Mouse (Mus musculus) gastrocnemius, postnatal 14 days (tissue): ENCODE measurements around the gene Usp3. TPM values are rescaled to one million over a fixed set of nuclear protein-coding genes. Genes with fewer than 3 reads are reported as not detected.

Source experiments
- DNase-seq: peaks from one replicate; pipeline ENCODE4 v3.0.0; 2021; ENCODE audit warnings: mixed read lengths
- intact Hi-C: fragments of 180-260 bp; cut with DNase I; formaldehyde crosslinking; loops from one replicate; pipeline ENCODE4 v1.15.1; 2025; ENCODE audit warnings: low total_unique reads
- total RNA-seq, 2 experiments: library from RNA; stranded (reverse); gene quantifications; 2 replicates each; pipeline ENCODE4 v1.2.3; 2021

Usp3 gene
- total RNA-seq, 2 experiments from 2014 or later = 18.4 to 18.9 TPM

DNA sequence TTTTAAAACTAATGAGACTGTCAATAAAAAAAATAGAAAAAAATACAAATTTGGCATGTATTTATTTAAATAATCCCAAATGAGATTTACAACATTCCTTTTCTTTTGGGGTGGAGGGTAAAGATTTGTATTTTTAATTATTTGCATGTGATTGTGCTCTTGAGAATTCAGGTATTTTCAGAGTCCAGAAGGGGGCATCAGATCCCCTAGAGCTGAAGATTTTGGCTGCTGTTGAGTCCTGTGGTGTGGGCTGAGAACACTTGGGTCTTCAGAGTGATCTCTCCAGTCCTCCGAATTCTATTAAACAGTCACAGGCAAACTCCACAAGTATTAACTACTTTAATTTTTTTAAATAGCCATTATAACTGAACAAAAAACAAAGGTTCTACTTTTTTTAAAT, 9.7 kb downstream of the Usp3 start:
- no peak for DNase-seq
- intact Hi-C loops = no loop called here

DNA sequence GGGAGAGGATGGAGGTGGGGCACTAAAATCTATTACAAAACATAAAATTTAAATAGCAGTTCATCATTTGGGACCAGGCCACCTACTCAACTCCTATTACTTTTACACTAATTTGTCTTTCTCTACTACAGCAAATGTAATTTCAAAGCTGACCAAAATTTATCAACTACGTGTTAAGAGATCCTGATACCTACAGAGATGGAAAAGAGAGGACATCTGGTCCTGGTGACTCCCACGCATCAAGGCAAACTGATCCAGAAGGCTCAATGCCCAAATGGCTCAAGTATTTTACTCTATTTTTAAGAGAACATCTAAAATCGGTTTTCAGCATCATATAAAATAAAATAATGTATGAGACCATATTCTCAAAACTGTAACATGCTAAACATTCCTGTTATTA, 11.2 kb downstream of the Usp3 start:
- DNase-seq = no peak
- intact Hi-C loops = no loop called here

DNA sequence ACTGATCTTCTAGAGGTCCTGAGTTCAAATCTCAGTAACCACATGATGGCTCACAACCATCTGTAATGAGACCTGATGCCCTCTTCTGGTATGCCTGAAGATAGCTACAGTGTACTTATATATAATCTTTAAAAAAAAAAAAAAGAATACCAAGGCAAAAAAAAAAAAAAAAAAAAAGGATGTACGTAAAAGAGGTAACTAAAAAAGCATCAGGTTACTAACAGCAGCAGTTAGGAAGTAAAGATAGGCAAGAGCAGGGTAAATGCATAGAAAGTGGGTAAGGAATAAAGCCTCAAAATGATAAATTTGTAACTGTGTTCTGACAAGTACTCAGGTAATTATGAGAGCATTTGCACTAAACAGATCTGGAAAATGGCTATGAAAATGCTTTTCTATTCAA, 12.2 kb downstream of the Usp3 start:
- intact Hi-C loops = no loop called here
- no peak for DNase-seq

DNA sequence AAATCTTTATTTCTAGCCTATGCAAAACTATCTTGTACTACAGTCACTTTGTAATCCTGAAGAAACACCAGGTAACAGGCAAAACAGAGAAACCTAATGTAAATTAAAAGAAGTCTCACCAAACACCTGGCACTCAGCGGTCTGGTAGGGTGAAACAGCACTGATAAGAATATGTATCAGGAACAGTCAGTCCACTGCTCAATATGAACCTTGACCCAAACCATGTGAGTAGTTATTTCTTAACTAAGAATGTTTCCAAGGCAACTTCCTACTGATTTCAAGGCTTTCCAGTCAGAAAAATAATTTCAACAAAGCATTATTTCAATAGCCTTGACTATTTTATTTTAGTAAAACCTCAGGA, 17.1 kb downstream of the Usp3 start:
- no peak for DNase-seq
- intact Hi-C loops = no loop called here

DNA sequence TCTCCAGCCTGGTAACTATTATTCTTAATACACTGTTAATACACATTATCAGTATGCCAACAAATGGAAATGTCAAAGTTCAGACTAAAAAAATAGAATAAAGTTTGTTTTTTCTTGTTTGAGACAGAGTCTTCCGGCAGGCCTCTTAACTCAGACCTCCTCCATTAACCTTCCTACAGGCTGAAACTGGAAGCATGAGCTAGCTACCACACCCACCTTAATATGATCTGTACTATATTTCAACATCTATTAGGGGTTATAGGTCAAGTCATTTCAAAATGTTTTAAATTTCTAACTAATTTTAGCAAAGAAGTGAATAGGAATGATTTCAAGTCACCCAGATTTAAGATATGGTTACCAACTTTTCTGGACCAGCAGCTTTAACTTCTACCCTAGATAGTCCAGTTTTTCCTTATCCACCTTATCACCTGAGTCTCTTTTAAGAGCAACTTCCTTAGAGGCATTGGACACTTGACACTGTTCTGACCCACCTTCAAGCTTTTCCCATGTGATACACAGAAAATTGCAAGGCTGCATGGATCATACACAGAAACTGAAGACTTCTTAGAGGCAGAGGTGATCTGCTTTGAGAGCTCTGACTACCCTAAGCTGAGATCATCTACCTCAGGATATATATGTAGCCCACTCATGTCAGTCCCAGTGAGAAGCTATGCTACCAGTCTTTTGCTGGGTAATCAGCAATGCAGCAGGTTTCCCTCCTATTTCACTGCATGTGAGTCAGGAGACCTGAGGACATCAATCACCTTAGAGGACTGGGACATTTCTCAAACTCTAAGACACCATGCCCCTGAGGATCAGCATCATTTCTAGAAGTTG, 17.7 kb downstream of the Usp3 start:
- no peak for DNase-seq
- intact Hi-C loops = no loop called here

DNA sequence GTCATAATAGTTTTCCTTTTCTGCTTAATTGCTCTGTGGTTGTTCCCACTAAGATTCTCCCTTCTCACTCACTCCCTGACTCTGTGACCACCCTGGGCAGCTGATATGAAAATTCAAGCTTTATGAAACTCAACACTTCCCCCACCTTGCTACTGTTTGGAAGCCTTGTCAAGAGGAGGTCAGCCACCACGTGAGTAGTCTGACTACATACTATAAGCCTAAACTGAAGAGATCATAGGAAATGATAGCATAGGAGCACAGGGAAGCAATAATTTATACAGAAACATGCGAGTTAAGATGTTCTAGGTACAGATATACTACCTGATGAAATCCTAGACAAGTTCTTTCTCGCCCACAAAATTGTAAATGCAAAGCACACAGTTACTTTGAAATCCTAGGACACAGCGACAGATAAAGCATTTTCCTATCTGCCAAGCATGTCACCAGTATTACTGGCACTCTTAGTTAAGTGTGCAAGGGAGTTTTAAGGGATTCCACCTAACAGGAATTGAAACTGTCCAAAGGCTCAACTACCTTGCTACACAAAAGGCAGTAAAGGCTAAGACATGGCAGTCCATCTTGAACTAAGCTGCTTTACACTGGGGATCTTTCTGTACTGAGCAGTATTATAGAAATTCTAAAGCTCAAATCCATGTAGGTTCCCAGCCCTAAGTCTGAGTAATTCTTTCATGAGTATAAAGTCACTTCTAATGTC, 20.8 kb downstream of the Usp3 start:
- DNase-seq = no peak
- intact Hi-C loops = no loop called here

DNA sequence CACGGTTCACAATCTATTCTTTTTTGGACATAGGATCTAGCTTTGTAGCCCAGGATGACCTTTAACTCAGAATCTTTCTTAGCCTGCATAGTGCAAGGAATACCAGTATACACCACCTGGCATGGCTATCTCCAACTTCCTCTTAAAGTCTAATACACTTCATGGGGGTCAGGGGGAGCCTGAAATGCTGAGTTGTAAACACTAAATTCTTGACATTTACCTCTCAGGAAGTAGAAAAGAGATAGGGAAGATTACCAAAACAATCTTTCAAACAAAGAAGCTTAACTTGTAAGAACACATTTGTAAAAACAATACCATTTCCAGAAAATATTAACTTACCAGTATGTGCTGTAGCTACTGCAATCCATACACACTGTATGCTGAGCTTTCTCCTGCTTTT, 30.7 kb downstream of the Usp3 start:
- DNase-seq = no peak
- intact Hi-C loops = no loop called here

DNA sequence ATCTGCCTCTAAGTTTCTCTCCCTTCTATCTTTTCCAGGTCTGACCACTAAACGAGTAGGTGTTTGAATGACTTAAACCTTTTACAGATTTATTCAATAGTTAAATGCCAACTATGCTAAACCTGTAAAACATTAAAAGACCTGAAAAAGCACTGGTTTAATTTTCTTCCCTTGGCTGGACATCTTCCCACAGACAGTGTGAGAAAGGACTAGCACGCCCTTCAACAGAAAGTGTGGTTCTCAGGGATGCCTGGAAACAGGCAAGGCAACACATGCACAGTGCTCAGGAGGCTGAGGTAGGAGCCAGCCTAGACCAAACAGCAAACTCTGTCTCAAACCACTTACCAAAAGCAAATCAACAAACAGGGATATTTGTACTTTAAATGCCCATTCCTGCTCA, 31.4 kb downstream of the Usp3 start:
- DNase-seq = no peak
- intact Hi-C loops = no loop called here

DNA sequence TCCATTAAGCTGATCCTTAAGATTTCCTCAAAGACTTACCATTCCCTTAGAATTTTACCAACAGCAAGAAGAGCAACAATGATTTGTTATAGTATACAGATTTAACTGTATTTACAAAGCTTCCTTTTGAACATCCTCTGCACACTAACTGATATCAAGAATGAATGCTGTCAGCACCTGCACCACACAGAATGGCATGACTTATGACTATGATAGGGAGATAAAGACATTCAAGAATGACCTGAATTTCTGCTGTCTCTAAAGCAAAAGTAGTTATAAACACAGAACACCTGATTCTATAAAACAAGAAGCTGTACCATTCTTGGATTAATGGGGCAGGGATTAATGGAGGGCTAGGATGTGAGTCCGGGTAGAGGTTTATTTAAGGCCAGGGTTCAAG, 32.2 kb downstream of the Usp3 start:
- DNase-seq = no peak
- intact Hi-C loops = no loop called here

DNA sequence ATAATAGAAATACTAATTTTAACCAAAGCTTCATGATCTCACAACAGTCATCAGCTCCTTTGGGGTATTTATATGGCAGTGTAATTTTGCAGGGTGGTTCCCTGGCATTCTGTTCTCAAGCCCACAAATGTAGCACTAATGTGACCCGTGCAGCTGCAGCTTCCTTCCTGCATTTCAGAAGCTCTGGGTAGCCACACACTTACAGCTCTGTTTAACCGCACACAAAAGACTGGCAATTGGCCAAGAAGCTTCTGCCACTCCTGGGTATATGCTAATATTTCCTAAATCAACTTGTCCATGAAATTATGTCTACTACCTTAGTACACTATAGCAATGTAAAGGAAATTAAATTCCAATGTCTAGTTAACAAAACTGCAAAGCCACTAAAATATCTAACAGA, 32.6 kb downstream of the Usp3 start:
- intact Hi-C loops = no loop called here
- no peak for DNase-seq

DNA sequence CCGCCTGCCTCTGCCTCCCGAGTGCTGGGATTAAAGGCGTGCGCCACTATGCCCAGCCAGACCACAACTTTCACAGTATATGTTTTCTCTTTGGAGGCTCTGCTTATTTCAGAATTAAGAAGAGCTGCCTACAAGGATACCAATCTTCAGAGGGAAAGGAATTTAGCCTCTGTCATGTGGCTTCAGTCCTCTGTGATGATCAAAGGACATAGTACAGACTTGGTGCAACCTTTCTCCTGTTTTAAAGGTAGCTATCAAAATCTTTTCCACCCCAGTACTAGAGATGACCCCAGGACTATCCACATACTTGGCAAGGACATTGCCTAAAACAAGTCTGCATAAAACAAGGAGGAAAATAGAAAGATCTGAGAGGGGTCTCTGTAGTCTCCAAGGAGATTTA, 34.0 kb downstream of the Usp3 start:
- no peak for DNase-seq
- intact Hi-C loops = no loop called here

DNA sequence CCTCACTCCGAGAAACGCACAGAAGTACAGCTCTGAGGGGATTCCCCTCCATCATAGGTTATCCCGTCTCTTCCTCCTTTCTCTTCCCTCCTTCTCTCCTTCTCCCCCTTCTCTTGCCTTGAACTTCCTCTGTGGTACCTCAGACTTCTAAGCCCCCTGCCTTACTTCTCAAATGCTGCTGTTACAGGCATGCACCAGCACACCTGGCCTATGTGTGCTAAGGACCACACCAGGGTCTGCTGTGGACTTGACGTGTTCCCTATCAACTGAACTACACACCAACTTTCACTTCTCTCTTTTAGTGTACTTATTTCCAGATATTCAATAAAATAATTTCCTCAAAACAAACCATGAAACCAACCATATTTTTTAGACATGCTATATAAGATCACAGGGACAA, 50.2 kb downstream of the Usp3 start:
- DNase-seq = no peak
- intact Hi-C loops = no loop called here

DNA sequence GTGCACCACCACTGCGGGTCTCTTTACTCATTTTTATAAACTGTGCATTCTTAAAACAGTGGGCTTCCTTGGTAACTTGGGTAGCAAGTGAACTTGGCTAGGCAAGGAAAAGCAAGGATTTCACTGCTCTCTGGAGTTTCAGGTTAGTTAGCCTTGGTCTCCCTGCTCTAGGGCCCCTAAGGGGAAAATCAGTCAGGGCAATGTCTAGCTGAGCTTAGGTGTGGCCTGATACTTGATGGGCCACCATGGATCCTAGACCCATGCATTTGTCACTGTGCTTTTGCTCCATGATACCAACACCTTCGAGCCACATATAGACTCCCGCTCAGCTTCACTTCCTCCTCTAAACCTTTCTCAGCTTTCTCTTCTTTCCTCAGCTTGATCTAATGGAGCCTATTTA, 71.3 kb downstream of the Usp3 start:
- intact Hi-C loops = no loop called here
- no peak for DNase-seq

DNA sequence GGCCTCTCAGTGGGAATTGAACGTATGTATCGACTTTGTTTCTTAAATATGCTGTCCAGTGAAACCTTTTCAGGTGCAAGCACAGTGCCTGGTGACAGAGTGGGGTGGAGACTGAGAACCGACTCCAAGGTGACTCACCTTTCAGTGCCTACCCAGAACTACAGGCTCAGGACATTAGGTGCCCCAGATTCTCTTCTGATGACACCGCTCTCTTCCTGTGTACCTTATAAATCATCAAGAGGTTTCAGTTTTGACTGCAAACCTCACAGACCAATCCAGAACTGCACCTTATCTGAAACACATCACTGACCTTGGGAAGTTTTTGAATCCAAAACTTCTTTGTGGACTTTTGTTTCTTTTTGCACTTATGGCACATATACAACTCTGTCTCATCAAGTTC, 72.6 kb downstream of the Usp3 start:
- DNase-seq = no peak
- intact Hi-C loops = no loop called here

DNA sequence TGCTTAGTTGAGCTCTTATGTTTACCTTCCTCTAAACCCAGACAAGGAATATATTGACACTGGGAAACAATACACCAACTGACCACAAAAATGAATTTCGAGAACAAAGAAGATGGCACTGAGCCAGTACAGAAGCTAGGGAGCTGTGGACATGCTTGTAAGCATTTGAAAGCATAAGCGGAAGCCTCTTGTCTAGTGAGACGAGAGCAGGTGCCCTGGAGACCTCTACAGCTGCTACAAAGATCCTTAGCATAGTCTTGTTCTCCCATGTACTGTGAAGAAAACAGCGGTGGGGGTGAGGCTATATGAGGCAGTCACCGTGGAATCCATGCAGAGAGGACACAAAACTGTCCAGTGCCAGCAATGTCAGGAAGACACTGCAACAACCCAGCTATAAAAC, 74.0 kb downstream of the Usp3 start:
- no peak for DNase-seq
- intact Hi-C loops = no loop called here

DNA sequence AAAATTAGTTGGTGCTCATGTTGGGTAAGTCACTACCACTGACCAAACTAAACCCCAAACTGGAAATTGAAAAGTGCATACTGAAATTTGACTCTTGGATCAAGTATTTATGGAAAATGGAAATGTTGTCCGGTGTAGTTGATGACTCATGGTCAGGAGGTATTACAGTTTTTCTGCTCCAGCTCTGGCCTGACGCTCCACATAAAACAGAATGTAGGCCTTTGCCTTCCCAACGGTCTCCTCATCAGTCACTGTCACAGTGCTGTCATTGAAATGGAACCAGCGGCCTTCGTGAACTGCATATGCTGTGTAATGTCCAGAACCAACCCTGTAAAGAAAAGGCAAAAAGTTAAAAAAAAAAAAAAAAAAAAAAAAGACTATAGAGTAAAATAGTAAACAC, 74.7 kb downstream of the Usp3 start:
- intact Hi-C loops = no loop called here
- DNase-seq = no peak

DNA sequence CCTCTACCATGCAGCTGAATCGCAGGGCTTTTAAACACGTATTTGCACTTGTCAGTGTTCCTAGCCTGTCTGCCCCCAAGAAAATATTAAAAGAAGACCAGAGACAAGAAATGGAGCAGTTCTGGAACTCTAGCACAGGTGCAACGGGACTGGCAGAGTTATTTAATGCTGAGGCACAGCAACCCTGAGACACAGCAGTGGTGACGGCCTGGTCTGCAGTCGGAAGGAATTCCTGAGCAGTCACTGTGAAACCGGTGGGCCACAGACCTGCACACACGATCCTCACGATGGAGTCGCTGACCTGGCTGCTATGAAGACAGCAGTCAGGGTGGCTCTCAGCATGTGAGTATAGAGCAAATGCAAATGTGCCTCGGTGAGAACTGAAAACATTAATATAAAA, 75.2 kb downstream of the Usp3 start:
- no peak for DNase-seq
- intact Hi-C loops = no loop called here

DNA sequence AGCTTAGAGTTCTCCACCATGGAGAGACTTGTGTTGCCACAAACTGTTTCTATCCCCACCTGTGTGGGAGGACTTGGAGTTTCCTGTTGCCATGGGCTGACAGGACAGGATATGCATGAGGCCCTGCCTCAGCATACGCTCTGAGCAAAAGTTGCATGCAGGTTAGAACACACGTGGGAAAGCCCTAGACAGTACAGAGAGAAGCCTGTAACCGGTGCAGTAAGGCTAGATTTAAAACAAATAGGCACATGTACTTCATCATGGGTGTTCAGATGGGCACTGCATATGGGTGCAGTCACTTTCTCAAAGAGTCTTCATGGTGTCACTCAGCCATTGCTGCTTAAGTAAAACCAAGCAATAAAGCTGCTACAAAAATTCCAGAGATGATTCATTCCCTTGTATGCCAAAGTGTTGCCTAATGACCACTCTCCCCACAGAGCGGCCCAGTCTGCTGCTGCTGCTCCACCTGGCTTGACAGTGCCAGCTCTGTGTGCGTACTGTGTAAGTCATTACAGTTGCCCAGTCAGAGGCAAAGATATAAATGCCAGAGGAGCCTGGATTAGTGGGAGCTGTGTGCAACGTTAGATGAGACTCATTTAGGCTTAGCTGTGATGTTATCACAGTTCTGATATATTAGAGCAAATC, 76.5 kb downstream of the Usp3 start:
- DNase-seq = no peak

DNA sequence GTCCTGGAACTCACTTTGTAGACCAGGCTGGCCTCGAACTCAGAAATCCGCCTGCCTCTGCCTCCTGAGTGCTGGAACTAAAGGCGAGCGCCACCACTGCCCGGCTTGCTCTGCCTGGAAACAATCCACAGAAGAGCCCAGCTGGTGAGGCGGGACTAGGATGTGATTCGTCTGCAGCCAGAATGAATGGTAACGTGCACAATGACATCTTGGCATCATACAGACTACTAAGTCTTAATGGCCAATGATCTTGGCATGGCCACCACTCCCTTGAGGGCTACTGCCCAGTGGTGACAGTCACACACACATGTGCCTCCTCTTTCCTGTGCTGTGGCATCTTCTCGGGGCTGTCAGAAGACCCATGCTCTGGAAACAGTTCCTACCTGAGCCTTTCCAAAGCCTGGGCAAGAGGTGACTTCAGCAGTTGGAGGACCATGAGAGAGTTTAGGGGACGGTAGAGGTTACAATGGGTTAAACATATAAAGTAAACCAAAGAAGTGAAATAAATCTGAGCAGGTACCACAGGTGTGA, 77.2 kb downstream of the Usp3 start:
- DNase-seq = no peak

More for the DNA sequence above, 76.5 kb downstream of the Usp3 start:
- intact Hi-C loops = no loop called here

DNA sequence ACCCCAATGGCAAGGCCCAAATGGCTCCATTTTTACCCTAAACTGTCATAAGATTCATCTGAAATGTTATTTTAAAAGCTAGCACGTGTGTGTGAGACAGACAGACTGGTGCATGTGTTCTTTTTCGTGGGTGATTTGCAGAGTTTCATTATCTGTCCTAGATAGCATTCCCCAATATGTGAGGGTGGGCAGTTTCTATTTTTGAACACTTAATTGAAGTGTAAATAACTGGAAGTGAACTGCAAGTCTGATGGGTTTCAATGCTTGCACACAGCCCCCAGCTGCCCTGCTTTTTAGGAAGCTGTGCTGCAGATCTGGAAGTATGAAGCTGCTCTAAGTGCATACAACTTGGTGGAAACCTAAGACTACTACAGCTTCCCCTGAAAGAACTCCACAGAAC, 77.8 kb downstream of the Usp3 start:
- DNase-seq = no peak
- intact Hi-C loops = no loop called here

More for the DNA sequence above, 77.2 kb downstream of the Usp3 start:
- intact Hi-C loops = no loop called here
